Mouse (Mus musculus) CH12.LX (cell line): ENCODE data around the gene Faap24.

ENCODE experiments used
- CTCF ChIP-seq, 2 experiments: IDR thresholded peaks in 1 of 2; conservative IDR thresholded peaks in 1 of 2; 2 replicates each; pipeline ENCODE4 v1.5.1; 2011 to 2012; ENCODE audit warnings: low read depth in 2 of 2, low read length in 2 of 2, improper control_type of control experiment in 1 of 2, inconsistent platforms in 1 of 2, mild to moderate bottlenecking in 1 of 2, moderate library complexity in 1 of 2
- EP300 ChIP-seq: IDR thresholded peaks from 2 replicates; pipeline ENCODE4 v1.6.1; 2011; ENCODE audit warnings: low read length, improper control_type of control experiment
- ETS1 ChIP-seq: conservative IDR thresholded peaks from 2 replicates; pipeline ENCODE4 v1.6.1; 2012; ENCODE audit warnings: low read depth, mild to moderate bottlenecking, inconsistent platforms, low read length, improper control_type of control experiment, moderate library complexity
- MAFK ChIP-seq: IDR thresholded peaks from 2 replicates; pipeline ENCODE4 v1.6.1; 2011; ENCODE audit warnings: low read length, improper control_type of control experiment; ENCODE audit not compliant: insufficient replicate concordance
- MAZ ChIP-seq: IDR thresholded peaks from 2 replicates; pipeline ENCODE4 v1.6.1; 2012; ENCODE audit warnings: low read depth, mild to moderate bottlenecking, inconsistent platforms, low read length, improper control_type of control experiment, moderate library complexity
- MEF2A ChIP-seq: IDR thresholded peaks from 2 replicates; pipeline ENCODE4 v1.6.1; 2014; ENCODE audit warnings: low read depth, mild to moderate bottlenecking, inconsistent platforms, low read length, improper control_type of control experiment, borderline replicate concordance
- POLR2A ChIP-seq: IDR thresholded peaks from 2 replicates; pipeline ENCODE4 v1.6.1; 2011; ENCODE audit warnings: low read depth, mild to moderate bottlenecking, improper control_type of control experiment, low read length
- ZC3H11A ChIP-seq: IDR thresholded peaks from 2 replicates; pipeline ENCODE4 v1.6.1; 2012; ENCODE audit warnings: low read depth, mild to moderate bottlenecking, inconsistent platforms, low read length, improper control_type of control experiment
- ZNF384 ChIP-seq: IDR thresholded peaks from 2 replicates; pipeline ENCODE4 v1.6.1; 2012; ENCODE audit warnings: low read depth, low read length, improper control_type of control experiment, inconsistent platforms

GRCm38 (mm10) chr7:35344785-35345330 is 51.8 kb downstream of the Faap24 start:
- TF ChIP-seq CTCF (conservative IDR thresholded peaks at IDR 0.05 in 1 of 2, IDR thresholded peaks at IDR 0.05 in 1 of 2; ENCODE audit: low read depth in 2 of 2, low read length in 2 of 2) (no peak), MEF2A (no peak), EP300 (no peak), POLR2A (no peak), MAZ (no peak), MAFK (no peak), ZNF384 (no peak), ETS1 (no peak), ZC3H11A (no peak)
